Mouse (Mus musculus): Measurements from ENCODE around the gene 1500009C09Rik. TPM values are rescaled to one million over a fixed set of nuclear protein-coding genes. Genes with fewer than 3 reads are reported as not detected.

The 1500009C09Rik gene
- total and polyA plus RNA-seq, 3 experiments: not detected

DNA sequence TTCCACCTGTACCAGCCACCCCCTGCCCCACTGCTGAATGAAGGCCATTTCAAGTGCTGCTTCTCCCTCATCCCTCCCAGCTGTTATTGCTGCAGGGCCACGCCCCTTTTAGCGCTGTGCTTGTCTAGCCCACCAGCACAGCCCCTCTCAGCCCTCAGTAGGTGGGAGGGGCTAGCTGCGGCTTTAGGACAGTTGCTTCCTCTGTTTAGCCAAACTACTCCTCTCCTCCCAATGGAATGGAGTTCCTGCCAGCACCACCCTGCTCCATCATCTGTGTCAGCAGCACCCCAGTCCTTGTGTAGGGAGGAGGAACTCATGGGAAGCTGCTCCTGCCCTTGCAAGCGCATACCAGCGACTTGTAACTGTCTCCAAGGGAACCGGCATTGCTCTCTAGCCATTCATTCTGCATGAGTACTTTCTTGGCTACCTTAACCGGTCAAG is 41.1 kb downstream of the 1500009C09Rik start:
- ATAC-seq (ENCODE audit: extremely low read depth, insufficient number of reproducible peaks, low FRiP score, poor library complexity, severe bottlenecking) (no peak), DNase-seq (ENCODE audit: low spot score) (no peak)
- Histone ChIP-seq H3K4me3 (ENCODE audit: low read depth, low read length) (no peak overlapping the region), H3K4me1 (ENCODE audit: insufficient read depth, low read depth, low read length) (peaks cover 8% of the 10 kb centered on the region), H3K27me3 (ENCODE audit: insufficient read depth, low read length) (peaks cover 19% of the 10 kb centered on the region), H3K36me3 (replicated peaks) (no peaks in the 10 kb centered on the region), H3K9me3 (replicated peaks) (no peaks in the 10 kb centered on the region)
- TF ChIP-seq POLR2AphosphoS5 (IDR thresholded peaks at IDR 0.05; ENCODE audit: insufficient replicate concordance, low read depth, low read length): no peak
- no peak for TF ChIP-seq CTCF (IDR thresholded peaks at IDR 0.05; ENCODE audit: low read depth, low read length)
- TF ChIP-seq GATA2 (IDR thresholded peaks at IDR 0.05; ENCODE audit: borderline replicate concordance, low read depth, low read length): no peak
- no peak for TF ChIP-seq TAL1 (conservative IDR thresholded peaks at IDR 0.05; ENCODE audit: low read depth, low read length)
- TF ChIP-seq GATA1 (IDR thresholded peaks at IDR 0.05; ENCODE audit: borderline replicate concordance, low read length): no peak

GRCm38 (mm10) chr15:82294059-82294458 is 41.9 kb downstream of the 1500009C09Rik start:
- Histone ChIP-seq H3K27me3 (ENCODE audit: insufficient read depth, low read length) (peaks cover 18% of the 10 kb centered on the region), H3K4me3 (ENCODE audit: low read depth, low read length) (no peak overlapping the region), H3K4me1 (ENCODE audit: insufficient read depth, low read depth, low read length) (peaks cover 8% of the 10 kb centered on the region), H3K9me3 (replicated peaks) (no peaks in the 10 kb centered on the region), H3K36me3 (replicated peaks) (no peaks in the 10 kb centered on the region)
- ATAC-seq (ENCODE audit: extremely low read depth, insufficient number of reproducible peaks, low FRiP score, poor library complexity, severe bottlenecking): no peak
- DNase-seq (ENCODE audit: low spot score): no peak
- TF ChIP-seq TAL1 (conservative IDR thresholded peaks at IDR 0.05; ENCODE audit: low read depth, low read length) (no peak), POLR2AphosphoS5 (IDR thresholded peaks at IDR 0.05; ENCODE audit: insufficient replicate concordance, low read depth, low read length) (no peak), GATA2 (IDR thresholded peaks at IDR 0.05; ENCODE audit: borderline replicate concordance, low read depth, low read length) (no peak), GATA1 (IDR thresholded peaks at IDR 0.05; ENCODE audit: borderline replicate concordance, low read length) (no peak), CTCF (IDR thresholded peaks at IDR 0.05; ENCODE audit: low read depth, low read length) (no peak)

DNA sequence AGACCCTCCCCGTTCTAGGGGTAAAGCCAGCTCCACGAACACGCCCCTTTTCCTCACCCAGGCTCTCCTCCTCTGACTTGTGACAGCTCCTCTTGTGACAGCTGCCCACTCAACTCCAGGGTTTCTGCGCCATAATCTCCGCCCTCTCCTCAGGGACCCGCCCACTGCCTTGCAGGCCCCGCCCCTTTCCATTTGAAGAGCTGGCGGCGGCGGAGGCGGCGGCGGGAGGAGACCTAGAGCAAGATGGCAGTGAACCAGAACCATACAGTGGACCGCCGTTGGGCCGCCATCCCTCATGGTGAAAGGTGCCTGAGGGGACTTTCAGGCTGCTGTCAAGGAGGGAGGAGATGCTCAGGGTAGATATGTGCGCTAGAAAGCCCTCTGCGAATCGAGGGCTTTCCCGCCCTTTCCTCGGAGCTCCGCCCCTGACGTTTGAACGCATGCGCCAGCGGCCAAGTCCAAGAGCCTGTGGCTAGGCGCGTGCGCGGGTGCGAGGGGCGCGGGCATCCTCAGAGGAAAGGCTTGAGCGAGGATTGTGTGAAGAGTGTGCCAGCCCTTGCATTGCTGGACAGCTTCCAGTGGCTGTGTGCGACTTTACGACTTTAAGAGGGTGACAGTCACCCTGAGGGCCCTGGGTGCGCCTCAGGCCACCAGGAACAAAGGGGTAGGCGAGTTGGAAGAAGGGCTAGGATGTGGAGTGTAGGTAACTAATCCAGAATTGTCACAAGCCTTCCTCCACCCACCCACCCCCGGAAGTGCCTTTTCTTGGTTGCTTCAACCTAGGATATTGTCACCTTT is 46.8 kb downstream of the 1500009C09Rik start, which contains the start of gene Wbp2nl:
Gene Wbp2nl, plus strand, starts transcription at position 191 of the 798 bp plus-strand sequence.
- no peak for TF ChIP-seq CTCF (IDR thresholded peaks at IDR 0.05; ENCODE audit: low read depth, low read length)
- no peak for TF ChIP-seq GATA2 (IDR thresholded peaks at IDR 0.05; ENCODE audit: borderline replicate concordance, low read depth, low read length)
- no peak for TF ChIP-seq GATA1 (IDR thresholded peaks at IDR 0.05; ENCODE audit: borderline replicate concordance, low read length)
- no peak for TF ChIP-seq POLR2AphosphoS5 (IDR thresholded peaks at IDR 0.05; ENCODE audit: insufficient replicate concordance, low read depth, low read length)
- TF ChIP-seq TAL1 (conservative IDR thresholded peaks at IDR 0.05; ENCODE audit: low read depth, low read length): no peak
- H3K4me1 ChIP-seq (ENCODE audit: insufficient read depth, low read depth, low read length): peaks cover 2% of the 10 kb centered on the region; the same call in 1 of the 2 replicates
- no peaks in the 10 kb centered on the region for H3K36me3 ChIP-seq (replicated peaks)
- ATAC-seq (ENCODE audit: extremely low read depth, insufficient number of reproducible peaks, low FRiP score, poor library complexity, severe bottlenecking) (no peak), DNase-seq (ENCODE audit: low spot score) (no peak)
- peaks cover 15% of the 10 kb centered on the region for H3K27me3 ChIP-seq (ENCODE audit: insufficient read depth, low read length)
- H3K4me3 ChIP-seq (ENCODE audit: low read depth, low read length): no peak within 1 kb of the TSS
- no peaks in the 10 kb centered on the region for H3K9me3 ChIP-seq (replicated peaks)

GRCm38 (mm10) chr15:82307107-82307506 is 54.9 kb downstream of the 1500009C09Rik start:
- TF ChIP-seq POLR2AphosphoS5 (IDR thresholded peaks at IDR 0.05; ENCODE audit: insufficient replicate concordance, low read depth, low read length) (no peak), GATA1 (IDR thresholded peaks at IDR 0.05; ENCODE audit: borderline replicate concordance, low read length) (no peak), GATA2 (IDR thresholded peaks at IDR 0.05; ENCODE audit: borderline replicate concordance, low read depth, low read length) (no peak), TAL1 (conservative IDR thresholded peaks at IDR 0.05; ENCODE audit: low read depth, low read length) (no peak), CTCF (IDR thresholded peaks at IDR 0.05; ENCODE audit: low read depth, low read length) (no peak)
- DNase-seq (ENCODE audit: low spot score) (no peak), ATAC-seq (ENCODE audit: extremely low read depth, insufficient number of reproducible peaks, low FRiP score, poor library complexity, severe bottlenecking) (no peak)
- H3K4me1 ChIP-seq (ENCODE audit: insufficient read depth, low read depth, low read length): no peaks in the 10 kb centered on the region
- H3K9me3 ChIP-seq (replicated peaks): no peaks in the 10 kb centered on the region
- no peaks in the 10 kb centered on the region for H3K36me3 ChIP-seq (replicated peaks)
- H3K4me3 ChIP-seq (ENCODE audit: low read depth, low read length): no peak overlapping the region
- H3K27me3 ChIP-seq (ENCODE audit: insufficient read depth, low read length): peaks cover 38% of the 10 kb centered on the region

DNA sequence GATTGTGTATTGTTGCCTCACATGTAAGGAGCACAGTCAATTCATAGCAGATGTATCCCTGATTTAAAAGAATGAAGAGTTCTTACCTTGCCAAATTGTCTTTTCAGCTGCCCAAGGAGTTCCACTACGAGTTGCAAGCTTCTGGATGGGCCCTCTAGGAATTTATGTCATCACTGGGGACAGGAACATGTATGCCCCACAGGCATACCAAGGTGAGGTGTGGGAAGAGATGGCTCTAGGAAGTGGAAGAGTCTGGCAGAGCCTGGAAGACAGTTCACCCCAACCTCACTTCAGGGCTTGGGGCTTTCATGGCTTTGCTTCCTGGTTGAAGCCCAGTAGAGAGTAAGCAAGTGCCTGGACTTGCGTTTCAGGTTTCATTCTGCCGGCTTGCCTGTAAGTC is 56.2 kb downstream of the 1500009C09Rik start:
- DNase-seq (ENCODE audit: low spot score): no peak
- Histone ChIP-seq H3K9me3 (replicated peaks) (no peaks in the 10 kb centered on the region), H3K4me1 (ENCODE audit: insufficient read depth, low read depth, low read length) (no peaks in the 10 kb centered on the region), H3K4me3 (ENCODE audit: low read depth, low read length) (no peak overlapping the region), H3K27me3 (ENCODE audit: insufficient read depth, low read length) (peaks cover 41% of the 10 kb centered on the region), H3K36me3 (replicated peaks) (no peaks in the 10 kb centered on the region)
- no peak for ATAC-seq (ENCODE audit: extremely low read depth, insufficient number of reproducible peaks, low FRiP score, poor library complexity, severe bottlenecking)
- TF ChIP-seq CTCF (IDR thresholded peaks at IDR 0.05; ENCODE audit: low read depth, low read length) (no peak), GATA1 (IDR thresholded peaks at IDR 0.05; ENCODE audit: borderline replicate concordance, low read length) (no peak), GATA2 (IDR thresholded peaks at IDR 0.05; ENCODE audit: borderline replicate concordance, low read depth, low read length) (no peak)

Other genes with a start within 250 kb of the 1500009C09Rik start
- gene Desi1, start 218.5 kb upstream of the 1500009C09Rik start, total RNA-seq (2014; fragmentation: Nextera tagmentation): 38.2 and 57.9 TPM in 2 replicates
- gene Desi1, start 218.5 kb upstream of the 1500009C09Rik start, total RNA-seq (2017): 5.4 and 6.1 TPM in 2 replicates
- gene Desi1, start 218.5 kb upstream of the 1500009C09Rik start, polyA plus RNA-seq (2012): 45.4 and 60.0 TPM in 2 replicates
- 181 TPM in 2 replicates for gene Snu13, start 204.8 kb upstream of the 1500009C09Rik start, total RNA-seq (2014; fragmentation: Nextera tagmentation)
- 269 and 279 TPM in 2 replicates for gene Snu13, start 204.8 kb upstream of the 1500009C09Rik start, total RNA-seq (2017)
- gene Snu13, start 204.8 kb upstream of the 1500009C09Rik start, polyA plus RNA-seq (2012): 80.5 and 283 TPM in 2 replicates
- not detected in 2 replicates for gene 4930407I10Rik, start 193.2 kb upstream of the 1500009C09Rik start, total RNA-seq (2014; fragmentation: Nextera tagmentation)
- 0.16 TPM in 1 of 2 replicates, not detected in the other for gene 4930407I10Rik, start 193.2 kb upstream of the 1500009C09Rik start, total RNA-seq (2017)
- gene 4930407I10Rik, start 193.2 kb upstream of the 1500009C09Rik start, polyA plus RNA-seq (2012): not detected in 2 replicates
- not detected in 2 replicates for gene Mei1, start 182.4 kb upstream of the 1500009C09Rik start, total RNA-seq (2014; fragmentation: Nextera tagmentation)
- 0.05 TPM in 1 of 2 replicates, not detected in the other for gene Mei1, start 182.4 kb upstream of the 1500009C09Rik start, total RNA-seq (2017)
- not detected in 2 replicates for gene Mei1, start 182.4 kb upstream of the 1500009C09Rik start, polyA plus RNA-seq (2012)
- gene Ccdc134, start 124.5 kb upstream of the 1500009C09Rik start, total RNA-seq (2014; fragmentation: Nextera tagmentation): 9.0 and 16.7 TPM in 2 replicates
- gene Ccdc134, start 124.5 kb upstream of the 1500009C09Rik start, total RNA-seq (2017): 29.7 and 31.7 TPM in 2 replicates
- 5.5 and 13.9 TPM in 2 replicates for gene Ccdc134, start 124.5 kb upstream of the 1500009C09Rik start, polyA plus RNA-seq (2012)
- gene Srebf2, start 105.2 kb upstream of the 1500009C09Rik start, total RNA-seq (2014; fragmentation: Nextera tagmentation): 97.6 and 164 TPM in 2 replicates
- gene Srebf2, start 105.2 kb upstream of the 1500009C09Rik start, total RNA-seq (2017): 42.5 and 48.5 TPM in 2 replicates
- 440 and 648 TPM in 2 replicates for gene Srebf2, start 105.2 kb upstream of the 1500009C09Rik start, polyA plus RNA-seq (2012)
- gene Shisa8, start 39.6 kb upstream of the 1500009C09Rik start, total RNA-seq (2014; fragmentation: Nextera tagmentation): not detected in 2 replicates
- gene Shisa8, start 39.6 kb upstream of the 1500009C09Rik start, total RNA-seq (2017): 0.05 TPM in 1 of 2 replicates, not detected in the other
- gene Shisa8, start 39.6 kb upstream of the 1500009C09Rik start, polyA plus RNA-seq (2012): not detected in 2 replicates
- 1.6 and 2.4 TPM in 2 replicates for gene Tnfrsf13c, start 28.0 kb upstream of the 1500009C09Rik start, total RNA-seq (2014; fragmentation: Nextera tagmentation)
- 0.71 and 1.2 TPM in 2 replicates for gene Tnfrsf13c, start 28.0 kb upstream of the 1500009C09Rik start, total RNA-seq (2017)
- 0.18 and 0.65 TPM in 2 replicates for gene Tnfrsf13c, start 28.0 kb upstream of the 1500009C09Rik start, polyA plus RNA-seq (2012)
- gene Cenpm, start 7.6 kb upstream of the 1500009C09Rik start, total RNA-seq (2014; fragmentation: Nextera tagmentation): 70.7 and 84.1 TPM in 2 replicates
- 13.7 and 15.7 TPM in 2 replicates for gene Cenpm, start 7.6 kb upstream of the 1500009C09Rik start, total RNA-seq (2017)
- 103 and 105 TPM in 2 replicates for gene Cenpm, start 7.6 kb upstream of the 1500009C09Rik start, polyA plus RNA-seq (2012)
- not detected in 2 replicates for gene Sept3, start 22.5 kb downstream of the 1500009C09Rik start, total RNA-seq (2014; fragmentation: Nextera tagmentation)
- gene Sept3, start 22.5 kb downstream of the 1500009C09Rik start, total RNA-seq (2017): 0.05 and 0.12 TPM in 2 replicates
- gene Sept3, start 22.5 kb downstream of the 1500009C09Rik start, polyA plus RNA-seq (2012): not detected in 2 replicates
- gene Wbp2nl, start 46.6 kb downstream of the 1500009C09Rik start, total RNA-seq (2014; fragmentation: Nextera tagmentation): not detected in 2 replicates
- 0.11 TPM in 1 of 2 replicates, not detected in the other for gene Wbp2nl, start 46.6 kb downstream of the 1500009C09Rik start, total RNA-seq (2017)
- not detected in 2 replicates for gene Wbp2nl, start 46.6 kb downstream of the 1500009C09Rik start, polyA plus RNA-seq (2012)
- 190 and 198 TPM in 2 replicates for gene Naga, start 86.5 kb downstream of the 1500009C09Rik start, total RNA-seq (2014; fragmentation: Nextera tagmentation)
- gene Naga, start 86.5 kb downstream of the 1500009C09Rik start, total RNA-seq (2017): 200 and 229 TPM in 2 replicates
- 274 and 333 TPM in 2 replicates for gene Naga, start 86.5 kb downstream of the 1500009C09Rik start, polyA plus RNA-seq (2012)
- gene Pheta2, start 86.5 kb downstream of the 1500009C09Rik start, total RNA-seq (2014; fragmentation: Nextera tagmentation): 50.8 and 67.8 TPM in 2 replicates
- 37.9 and 42.2 TPM in 2 replicates for gene Pheta2, start 86.5 kb downstream of the 1500009C09Rik start, total RNA-seq (2017)
- 12.5 and 18.8 TPM in 2 replicates for gene Pheta2, start 86.5 kb downstream of the 1500009C09Rik start, polyA plus RNA-seq (2012)
- gene Smdt1, start 86.6 kb downstream of the 1500009C09Rik start, total RNA-seq (2014; fragmentation: Nextera tagmentation): 68.2 and 118 TPM in 2 replicates
- gene Smdt1, start 86.6 kb downstream of the 1500009C09Rik start, total RNA-seq (2017): 115 and 129 TPM in 2 replicates
- 116 and 137 TPM in 2 replicates for gene Smdt1, start 86.6 kb downstream of the 1500009C09Rik start, polyA plus RNA-seq (2012)
- 117 and 124 TPM in 2 replicates for gene Ndufa6, start 101.9 kb downstream of the 1500009C09Rik start, total RNA-seq (2014; fragmentation: Nextera tagmentation)
- gene Ndufa6, start 101.9 kb downstream of the 1500009C09Rik start, total RNA-seq (2017): 344 and 364 TPM in 2 replicates
- gene Ndufa6, start 101.9 kb downstream of the 1500009C09Rik start, polyA plus RNA-seq (2012): 215 and 331 TPM in 2 replicates
- not detected in 2 replicates for gene Cyp2d22, start 127.9 kb downstream of the 1500009C09Rik start, total RNA-seq (2014; fragmentation: Nextera tagmentation)
- gene Cyp2d22, start 127.9 kb downstream of the 1500009C09Rik start, total RNA-seq (2017): 0.11 and 1.0 TPM in 2 replicates
- gene Cyp2d22, start 127.9 kb downstream of the 1500009C09Rik start, polyA plus RNA-seq (2012): not detected in 2 replicates
- gene Cyp2d11, start 141.6 kb downstream of the 1500009C09Rik start, total RNA-seq (2014; fragmentation: Nextera tagmentation): not detected in 2 replicates
- not detected in 2 replicates for gene Cyp2d11, start 141.6 kb downstream of the 1500009C09Rik start, total RNA-seq (2017)
- not detected in 2 replicates for gene Cyp2d11, start 141.6 kb downstream of the 1500009C09Rik start, polyA plus RNA-seq (2012)
- not detected in 2 replicates for gene Cyp2d10, start 154.8 kb downstream of the 1500009C09Rik start, total RNA-seq (2014; fragmentation: Nextera tagmentation)
- 0.05 TPM in 1 of 2 replicates, not detected in the other for gene Cyp2d10, start 154.8 kb downstream of the 1500009C09Rik start, total RNA-seq (2017)
- gene Cyp2d10, start 154.8 kb downstream of the 1500009C09Rik start, polyA plus RNA-seq (2012): not detected in 2 replicates
- gene Cyp2d9, start 181.0 kb downstream of the 1500009C09Rik start, total RNA-seq (2014; fragmentation: Nextera tagmentation): not detected in 2 replicates
- gene Cyp2d9, start 181.0 kb downstream of the 1500009C09Rik start, total RNA-seq (2017): 0.44 and 0.70 TPM in 2 replicates
- gene Cyp2d9, start 181.0 kb downstream of the 1500009C09Rik start, polyA plus RNA-seq (2012): not detected in 2 replicates